Mouse (Mus musculus): ENCODE results near the gene Sh3bgrl2. TPM values are rescaled to one million over a fixed set of nuclear protein-coding genes. Genes with fewer than 3 reads are reported as not detected.

Gene Sh3bgrl2
- polyA plus RNA-seq, 1 experiment from 2014 or later = 10.5 TPM

- DNase-seq (ENCODE audit: low spot score) (no peak), ATAC-seq (ENCODE audit: insufficient read depth, low FRiP score, low TSS enrichment) (no peak)
- H3K9ac ChIP-seq (ENCODE audit: low read length) = no peak overlapping the region
- no peaks in the 10 kb centered on the region for H3K36me3 ChIP-seq (ENCODE audit: control insufficient read depth, insufficient read depth, low read length)
- no peak overlapping the region for H3K4me3 ChIP-seq (ENCODE audit: low read depth, low read length)
- no peak overlapping the region for H3K27ac ChIP-seq (ENCODE audit: low read depth, low read length)
- H3K9me3 ChIP-seq (ENCODE audit: control insufficient read depth, low read length) = no peaks in the 10 kb centered on the region
- no peak overlapping the region for H3K4me2 ChIP-seq (ENCODE audit: low read depth)
- no peaks in the 10 kb centered on the region for H3K4me1 ChIP-seq (ENCODE audit: control insufficient read depth, insufficient read depth, low read length)
- no peaks in the 10 kb centered on the region for H3K27me3 ChIP-seq (ENCODE audit: control insufficient read depth, insufficient read depth, low read length)
- 92% methylated on average over 2 of the region's 2 CpGs for WGBS
Observed at GRCm38 (mm10) chr9:83659081-83659480, 111.0 kb downstream of the Sh3bgrl2 start.

DNA sequence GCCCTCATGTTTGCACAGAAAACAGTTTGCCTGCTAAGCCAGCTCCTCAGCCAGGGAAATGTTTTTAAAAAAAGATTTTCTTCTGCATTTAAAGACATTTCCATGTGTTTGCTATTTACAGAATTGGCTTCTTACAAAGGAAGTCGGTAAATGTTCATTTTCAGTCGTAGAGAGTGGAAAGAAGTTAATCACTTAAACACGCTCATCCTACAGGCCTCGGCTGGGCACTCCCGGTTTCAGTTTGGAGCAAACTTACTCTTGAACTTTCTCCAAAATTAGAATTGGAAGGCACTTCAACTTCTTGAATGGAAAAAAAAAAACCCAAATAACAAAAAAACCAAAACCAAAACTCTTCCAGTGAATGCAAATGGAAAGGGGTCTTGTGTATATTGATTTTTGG, 113.7 kb downstream of the Sh3bgrl2 start:
- Histone ChIP-seq H3K4me2 (ENCODE audit: low read depth) (no peak overlapping the region), H3K4me3 (ENCODE audit: low read depth, low read length) (no peak overlapping the region), H3K9ac (ENCODE audit: low read length) (no peak overlapping the region), H3K9me3 (ENCODE audit: control insufficient read depth, low read length) (no peaks in the 10 kb centered on the region), H3K27me3 (ENCODE audit: control insufficient read depth, insufficient read depth, low read length) (no peaks in the 10 kb centered on the region), H3K36me3 (ENCODE audit: control insufficient read depth, insufficient read depth, low read length) (no peaks in the 10 kb centered on the region), H3K4me1 (ENCODE audit: control insufficient read depth, insufficient read depth, low read length) (no peaks in the 10 kb centered on the region), H3K27ac (ENCODE audit: low read depth, low read length) (no peak overlapping the region)
- WGBS = 91% methylated on average over 5 of the region's 5 CpGs
- ATAC-seq (ENCODE audit: insufficient read depth, low FRiP score, low TSS enrichment) (no peak), DNase-seq (ENCODE audit: low spot score) (no peak)

DNA sequence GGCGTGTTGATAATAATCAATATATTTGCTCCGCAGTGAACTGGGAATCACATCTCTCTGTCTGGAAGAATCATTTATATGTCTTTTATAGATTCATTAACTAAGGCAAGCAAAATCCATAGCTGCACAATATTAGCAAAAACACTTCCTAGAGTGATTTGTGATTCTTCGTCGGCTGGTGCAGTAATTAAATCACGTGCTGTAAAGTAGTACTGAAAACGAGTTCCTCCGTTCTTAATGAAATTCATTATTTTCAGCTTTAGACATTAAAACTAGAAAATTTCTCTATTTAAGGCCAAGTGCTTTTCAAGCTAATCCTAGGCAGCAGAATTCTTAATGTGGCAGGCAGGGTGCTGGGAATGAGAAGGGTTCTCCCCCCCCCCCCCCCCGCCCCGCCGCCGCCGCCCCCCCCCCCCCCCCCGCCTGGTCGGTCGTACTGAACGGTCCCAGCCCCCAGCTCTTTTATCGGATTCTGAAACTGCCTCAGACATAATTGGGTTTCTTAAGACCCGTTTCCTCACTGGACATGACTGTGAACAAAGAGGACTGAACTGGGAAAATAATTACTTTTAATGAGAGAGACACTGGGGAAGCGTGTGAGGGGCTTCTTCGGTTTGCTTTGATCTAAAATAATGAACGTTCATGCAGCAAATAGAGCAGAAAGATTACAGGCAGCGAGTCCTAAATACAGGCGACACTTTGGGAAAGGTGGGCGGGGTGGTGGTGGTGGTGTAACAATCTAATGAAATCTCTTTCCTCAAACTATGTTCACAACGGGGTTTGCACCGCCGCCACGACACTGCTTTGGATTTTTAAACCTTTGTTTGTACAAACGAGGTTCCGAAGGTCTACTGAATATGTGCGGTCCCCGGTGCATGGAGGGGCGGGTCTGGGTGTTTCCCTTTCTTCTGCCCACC, 116.1 kb downstream of the Sh3bgrl2 start:
- DNase-seq (ENCODE audit: low spot score) (peak; percentile 51), ATAC-seq (ENCODE audit: insufficient read depth, low FRiP score, low TSS enrichment) (peak; percentile 65)
- Histone ChIP-seq H3K36me3 (ENCODE audit: control insufficient read depth, insufficient read depth, low read length) (no peaks in the 10 kb centered on the region), H3K4me1 (ENCODE audit: control insufficient read depth, insufficient read depth, low read length) (no peaks in the 10 kb centered on the region), H3K4me3 (ENCODE audit: low read depth, low read length) (peak overlapping the region; percentile 28; the same call in 1 of the 2 replicates), H3K4me2 (ENCODE audit: low read depth) (peak overlapping the region; percentile 50), H3K27me3 (ENCODE audit: control insufficient read depth, insufficient read depth, low read length) (no peaks in the 10 kb centered on the region), H3K9ac (ENCODE audit: low read length) (peak overlapping the region; percentile 54), H3K27ac (ENCODE audit: low read depth, low read length) (0 out of 2 replicates have a peak overlapping the region, but pooled peaks have one; percentile 27), H3K9me3 (ENCODE audit: control insufficient read depth, low read length) (no peaks in the 10 kb centered on the region)
- 23% methylated on average over 23 of the region's 33 CpGs for WGBS

- WGBS = 56% methylated on average over 8 of the region's 8 CpGs
- H3K9ac ChIP-seq (ENCODE audit: low read length) = no peak overlapping the region; the same call in 1 of the 2 replicates
Observed at GRCm38 (mm10) chr9:83664951-83665350, 116.8 kb downstream of the Sh3bgrl2 start.

DNA sequence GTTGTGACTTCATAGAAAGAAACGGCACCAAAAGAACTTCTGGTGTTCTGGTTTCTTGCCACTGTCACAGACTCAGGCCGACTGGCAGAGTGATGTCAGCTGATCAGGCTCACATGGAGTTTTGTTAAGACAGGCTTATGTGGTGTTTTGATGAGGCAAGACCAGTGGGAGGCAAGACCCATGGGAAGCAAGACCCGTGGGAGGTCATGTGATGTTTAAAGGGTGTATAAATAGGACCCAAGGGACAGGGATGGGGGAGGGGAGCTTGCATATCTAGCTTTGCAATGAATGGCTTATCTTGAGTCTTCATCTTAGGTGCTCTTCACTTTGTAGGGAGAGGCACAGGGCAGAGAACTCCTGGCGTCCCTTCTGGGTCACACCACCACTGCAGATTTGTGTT, 118.9 kb downstream of the Sh3bgrl2 start:
- H3K4me2 ChIP-seq (ENCODE audit: low read depth) = no peak overlapping the region

More at GRCm38 (mm10) chr9:83664951-83665350, 116.8 kb downstream of the Sh3bgrl2 start:
- Histone ChIP-seq H3K36me3 (ENCODE audit: control insufficient read depth, insufficient read depth, low read length) (no peaks in the 10 kb centered on the region), H3K4me2 (ENCODE audit: low read depth) (peak overlapping the region; percentile 50), H3K4me3 (ENCODE audit: low read depth, low read length) (0 out of 2 replicates have a peak overlapping the region, but pooled peaks have one; percentile 28), H3K4me1 (ENCODE audit: control insufficient read depth, insufficient read depth, low read length) (no peaks in the 10 kb centered on the region), H3K27ac (ENCODE audit: low read depth, low read length) (no peak overlapping the region), H3K27me3 (ENCODE audit: control insufficient read depth, insufficient read depth, low read length) (no peaks in the 10 kb centered on the region), H3K9me3 (ENCODE audit: control insufficient read depth, low read length) (no peaks in the 10 kb centered on the region)
- no peak for ATAC-seq (ENCODE audit: insufficient read depth, low FRiP score, low TSS enrichment)
- no peak for DNase-seq (ENCODE audit: low spot score)

GRCm38 (mm10) chr9:83679626-83680025, 131.5 kb downstream of the Sh3bgrl2 start:
- Histone ChIP-seq H3K27ac (ENCODE audit: low read depth, low read length) (no peak overlapping the region), H3K9ac (ENCODE audit: low read length) (no peak overlapping the region), H3K9me3 (ENCODE audit: control insufficient read depth, low read length) (no peaks in the 10 kb centered on the region), H3K36me3 (ENCODE audit: control insufficient read depth, insufficient read depth, low read length) (no peaks in the 10 kb centered on the region), H3K4me3 (ENCODE audit: low read depth, low read length) (no peak overlapping the region), H3K4me1 (ENCODE audit: control insufficient read depth, insufficient read depth, low read length) (no peaks in the 10 kb centered on the region), H3K27me3 (ENCODE audit: control insufficient read depth, insufficient read depth, low read length) (no peaks in the 10 kb centered on the region), H3K4me2 (ENCODE audit: low read depth) (no peak overlapping the region)
- ATAC-seq (ENCODE audit: insufficient read depth, low FRiP score, low TSS enrichment) (no peak), DNase-seq (ENCODE audit: low spot score) (no peak)
- WGBS = 65% methylated on average over 3 of the region's 3 CpGs

More for the DNA sequence above, 118.9 kb downstream of the Sh3bgrl2 start:
- no peaks in the 10 kb centered on the region for H3K4me1 ChIP-seq (ENCODE audit: control insufficient read depth, insufficient read depth, low read length)
- DNase-seq (ENCODE audit: low spot score) (no peak), ATAC-seq (ENCODE audit: insufficient read depth, low FRiP score, low TSS enrichment) (no peak)
- H3K36me3 ChIP-seq (ENCODE audit: control insufficient read depth, insufficient read depth, low read length) = no peaks in the 10 kb centered on the region
- H3K27me3 ChIP-seq (ENCODE audit: control insufficient read depth, insufficient read depth, low read length) = no peaks in the 10 kb centered on the region
- H3K4me3 ChIP-seq (ENCODE audit: low read depth, low read length) = no peak overlapping the region
- no peak overlapping the region for H3K9ac ChIP-seq (ENCODE audit: low read length)
- H3K9me3 ChIP-seq (ENCODE audit: control insufficient read depth, low read length) = no peaks in the 10 kb centered on the region
- no peak overlapping the region for H3K27ac ChIP-seq (ENCODE audit: low read depth, low read length)
- 87% methylated on average over 4 of the region's 4 CpGs for WGBS

- ATAC-seq (ENCODE audit: insufficient read depth, low FRiP score, low TSS enrichment) (no peak), DNase-seq (ENCODE audit: low spot score) (no peak)
- no peak overlapping the region for H3K9ac ChIP-seq (ENCODE audit: low read length)
- no peak overlapping the region for H3K27ac ChIP-seq (ENCODE audit: low read depth, low read length)
- 76% methylated on average over 12 of the region's 12 CpGs for WGBS
- no peaks in the 10 kb centered on the region for H3K9me3 ChIP-seq (ENCODE audit: control insufficient read depth, low read length)
- H3K36me3 ChIP-seq (ENCODE audit: control insufficient read depth, insufficient read depth, low read length) = no peaks in the 10 kb centered on the region
- H3K4me2 ChIP-seq (ENCODE audit: low read depth) = no peak overlapping the region
- peaks cover 5% of the 10 kb centered on the region; the same call in 1 of the 2 replicates for H3K4me1 ChIP-seq (ENCODE audit: control insufficient read depth, insufficient read depth, low read length)
- H3K27me3 ChIP-seq (ENCODE audit: control insufficient read depth, insufficient read depth, low read length) = no peaks in the 10 kb centered on the region
- no peak overlapping the region for H3K4me3 ChIP-seq (ENCODE audit: low read depth, low read length)
Observed at GRCm38 (mm10) chr9:83681661-83682655, 133.8 kb downstream of the Sh3bgrl2 start.

- Histone ChIP-seq H3K4me1 (ENCODE audit: control insufficient read depth, insufficient read depth, low read length) (peaks cover 5% of the 10 kb centered on the region; the same call in 1 of the 2 replicates), H3K27ac (ENCODE audit: low read depth, low read length) (no peak overlapping the region), H3K36me3 (ENCODE audit: control insufficient read depth, insufficient read depth, low read length) (no peaks in the 10 kb centered on the region), H3K9me3 (ENCODE audit: control insufficient read depth, low read length) (no peaks in the 10 kb centered on the region), H3K4me2 (ENCODE audit: low read depth) (peak overlapping the region; percentile 48), H3K27me3 (ENCODE audit: control insufficient read depth, insufficient read depth, low read length) (no peaks in the 10 kb centered on the region), H3K9ac (ENCODE audit: low read length) (no peak overlapping the region), H3K4me3 (ENCODE audit: low read depth, low read length) (peak overlapping the region; percentile 10; the same call in 1 of the 2 replicates)
- WGBS = 9% methylated on average over 18 of the region's 18 CpGs
- ATAC-seq (ENCODE audit: insufficient read depth, low FRiP score, low TSS enrichment) (peak; percentile 57; the same call in 1 of the 2 replicates), DNase-seq (ENCODE audit: low spot score) (peak; percentile 52)
Observed at GRCm38 (mm10) chr9:83686511-83687100, 138.5 kb downstream of the Sh3bgrl2 start.
